Comparison of ENCODE assay signal across 9 mouse cellular contexts in genomic region chr2:43673619-43674018, GRCm38 (mm10).
DNase-seq lines count a peak whose midpoint lies in the region; ATAC-seq lines count a peak whose summit lies in the region.
"Had no signal": no experiment of that assay in that cellular context is flagged by ENCODE, and none has a peak within 500 bp of the region (broad histone marks: within the 10 kb centered on the region; RNA-seq: fewer than 3 reads in every experiment).

No protein-coding gene starts in this region.

- H3K4me2 ChIP-seq in forebrain, embryonic 13.5 days, result no peak overlapping the region
- H3K4me2 ChIP-seq in hindbrain, embryonic 15.5 days, result no peak overlapping the region
- H3K4me2 ChIP-seq: lung, embryonic 15.5 days had no signal

- H3K27me3 ChIP-seq in forebrain, embryonic 13.5 days, result no peaks in the 10 kb centered on the region
- H3K27me3 ChIP-seq in hindbrain, embryonic 15.5 days, result no peaks in the 10 kb centered on the region
- H3K27me3 ChIP-seq: lung, embryonic 15.5 days had no signal

- H3K27ac ChIP-seq in forebrain, embryonic 13.5 days, result no peak overlapping the region
- no peak overlapping the region for H3K27ac ChIP-seq in hindbrain, embryonic 15.5 days (replicated peaks)
- H3K27ac ChIP-seq: lung, embryonic 15.5 days had no signal

- no peaks in the 10 kb centered on the region for H3K36me3 ChIP-seq in forebrain, embryonic 13.5 days (ENCODE audit: poor library complexity, severe bottlenecking)
- H3K36me3 ChIP-seq in hindbrain, embryonic 15.5 days, result no peaks in the 10 kb centered on the region
- H3K36me3 ChIP-seq: lung, embryonic 15.5 days had no signal

- peak; percentile 81 for DNase-seq in MN1 (ENCODE audit: low spot score)
- peak; percentile 65 for DNase-seq in c-Kit-positive CD71-positive TER-119-negative erythroid progenitor cells, embryonic 14.5 days (ENCODE audit: low read depth)
- peak; percentile 45 to 58 for DNase-seq in layer of hippocampus, postnatal 36 days
- peak; percentile 84 to 86 for DNase-seq in right cerebral cortex, postnatal 10 days (ENCODE audit: low spot score in 2 of 2)
- peak; percentile 27 to 67 for DNase-seq in urinary bladder, postnatal 4 days (ENCODE audit: low spot score in 2 of 2)

- H3K4me3 ChIP-seq in forebrain, embryonic 13.5 days, result no peak overlapping the region
- H3K4me3 ChIP-seq in hindbrain, embryonic 15.5 days, result no peak overlapping the region
- H3K4me3 ChIP-seq: lung, embryonic 15.5 days had no signal

- H3K9ac ChIP-seq in forebrain, embryonic 13.5 days, result no peak overlapping the region
- no peak overlapping the region for H3K9ac ChIP-seq in hindbrain, embryonic 15.5 days
- H3K9ac ChIP-seq: lung, embryonic 15.5 days had no signal

- no peaks in the 10 kb centered on the region for H3K4me1 ChIP-seq in forebrain, embryonic 13.5 days
- H3K4me1 ChIP-seq in hindbrain, embryonic 15.5 days (replicated peaks), result no peaks in the 10 kb centered on the region
- H3K4me1 ChIP-seq: lung, embryonic 15.5 days had no signal

- WGBS in forebrain, embryonic 13.5 days, result 2% methylated on average over 6 of the region's 6 CpGs
- 3% methylated on average over 6 of the region's 6 CpGs for WGBS in hindbrain, embryonic 15.5 days

- peak; percentile 88 for ATAC-seq in forebrain, embryonic 13.5 days
- ATAC-seq in hindbrain, embryonic 15.5 days (ENCODE audit: low FRiP score, low read depth), result peak; percentile 77
- ATAC-seq in megakaryocyte progenitor cell, adult 5-6 weeks (replicated peaks; ENCODE audit: poor library complexity), result peak; percentile 100

- H3K9me3 ChIP-seq in forebrain, embryonic 13.5 days (replicated peaks), result no peaks in the 10 kb centered on the region
- no peaks in the 10 kb centered on the region for H3K9me3 ChIP-seq in hindbrain, embryonic 15.5 days
- H3K9me3 ChIP-seq: lung, embryonic 15.5 days had no signal
